Mouse (Mus musculus) retina, adult 2 months (tissue): ENCODE data around the gene Tmem45a.
A peak's percentile ranks its signal among the peaks of the same experiment; 100 is the strongest.

Source experiments
- DNase-seq: peaks from one replicate; pipeline ENCODE4 v3.0.0-alpha.2; 2012; ENCODE audit warnings: low read depth, low spot score

Gene Tmem45a

GRCm38 (mm10) chr16:56795481-56796139, 90.4 kb downstream of the Tmem45a start, which contains the start of gene Adgrg7:
Gene Adgrg7 (minus strand): TSS chr16:56795855.
- DNase-seq: no peak

- DNase-seq: no peak
Observed at GRCm38 (mm10) chr16:56794383-56795144, 91.4 kb downstream of the Tmem45a start.

- no peak for DNase-seq
Observed at GRCm38 (mm10) chr16:56793778-56794177, 92.2 kb downstream of the Tmem45a start.

- DNase-seq: no peak
Observed at GRCm38 (mm10) chr16:56785943-56786342, 100.0 kb downstream of the Tmem45a start.

GRCm38 (mm10) chr16:56771163-56772105, 114.5 kb downstream of the Tmem45a start:
- peak; percentile 33 for DNase-seq
